Mouse (Mus musculus) bone marrow, adult 2 months (tissue): ENCODE data around the gene Fam102a.

Experiments
- CTCF ChIP-seq: fragments of 200-500 bp; IDR thresholded peaks from 2 replicates; pipeline ENCODE4 v1.5.1; 2011; ENCODE audit warnings: low read length, control low read depth; ENCODE audit not compliant: control insufficient read depth, insufficient read depth
- POLR2A ChIP-seq: fragments of 200-500 bp; IDR thresholded peaks from 2 replicates; pipeline ENCODE4 v1.6.1; 2011; ENCODE audit warnings: low read depth, mild to moderate bottlenecking, control low read depth, low read length, borderline replicate concordance; ENCODE audit not compliant: control insufficient read depth

- TF ChIP-seq POLR2A, result no peak
- no peak for TF ChIP-seq CTCF
Observed at GRCm38 (mm10) chr2:32607262-32607947, 72.3 kb downstream of the Fam102a start.
